Mouse (Mus musculus) frontal cortex, postnatal 36 days (tissue): Measurements from ENCODE around the gene Kcnc3.

Source experiments
- DNase-seq, 2 experiments: peaks; one replicate each; pipeline ENCODE4 v3.0.0; 2022; ENCODE audit warnings: low spot score in 2 of 2

The Kcnc3 gene

GRCm38 (mm10) chr7:44626966-44627365 is 36.5 kb downstream of the Kcnc3 start:
- DNase-seq = no peak

GRCm38 (mm10) chr7:44628402-44629034 is 38.1 kb downstream of the Kcnc3 start:
- no peak for DNase-seq

- DNase-seq = no peak
Observed at GRCm38 (mm10) chr7:44630437-44630836, 40.0 kb downstream of the Kcnc3 start.

- DNase-seq = no peak
Observed at GRCm38 (mm10) chr7:44632676-44633075, 42.2 kb downstream of the Kcnc3 start.

GRCm38 (mm10) chr7:44633407-44633806 is 42.9 kb downstream of the Kcnc3 start:
- no peak for DNase-seq

- peak; percentile 17 to 66 for DNase-seq
Observed at GRCm38 (mm10) chr7:44636684-44637083, 46.2 kb downstream of the Kcnc3 start.

- no peak for DNase-seq
Observed at GRCm38 (mm10) chr7:44638663-44639062, 48.2 kb downstream of the Kcnc3 start.

GRCm38 (mm10) chr7:44640843-44641605 is 50.6 kb downstream of the Kcnc3 start:
- peak; percentile 57 to 72 for DNase-seq

- DNase-seq = peak in 1 of 2 experiments; percentile 33
Observed at GRCm38 (mm10) chr7:44641887-44642286, 51.4 kb downstream of the Kcnc3 start.

- DNase-seq = no peak
Observed at GRCm38 (mm10) chr7:44645256-44645655, 54.8 kb downstream of the Kcnc3 start.

- no peak for DNase-seq
Observed at GRCm38 (mm10) chr7:44645951-44646350, 55.5 kb downstream of the Kcnc3 start.

- DNase-seq = peak; percentile 73 to 76
Observed at GRCm38 (mm10) chr7:44647042-44647724, 56.7 kb downstream of the Kcnc3 start.

GRCm38 (mm10) chr7:44647729-44648128 is 57.3 kb downstream of the Kcnc3 start:
- DNase-seq = no peak

- no peak for DNase-seq
Observed at GRCm38 (mm10) chr7:44649094-44649610, 58.7 kb downstream of the Kcnc3 start.

GRCm38 (mm10) chr7:44649990-44650389 is 59.5 kb downstream of the Kcnc3 start:
- DNase-seq = peak; percentile 61

GRCm38 (mm10) chr7:44651416-44651815 is 61.0 kb downstream of the Kcnc3 start:
- no peak for DNase-seq

- no peak for DNase-seq
Observed at GRCm38 (mm10) chr7:44653773-44654172, 63.3 kb downstream of the Kcnc3 start.
